Mouse (Mus musculus) midbrain, embryonic 14.5 days (tissue): ENCODE results near the gene Galt. TPM values are rescaled to one million over a fixed set of nuclear protein-coding genes. Genes with fewer than 3 reads are reported as not detected.
"Not testable (repeated sequence)": the region's sequence is repeated elsewhere in the genome, so short reads cannot be mapped to it uniquely, and the experiment has no call there.

Experiments used
- ATAC-seq: fragments of 200-750 bp; cut with Nextera tagmentation; 2 replicates; pipeline ENCODE4 v1.8.0; 2017; ENCODE audit warnings: moderate number of reproducible peaks, moderate library complexity; ENCODE audit not compliant: low FRiP score, low TSS enrichment
- DNase-seq: peaks from one replicate; pipeline ENCODE4 v3.0.0-alpha.2; 2015
- H3K27ac ChIP-seq: fragments of 300-500 bp; sonication (generic); replicated peaks from 2 replicates; pipeline ENCODE4 v1.5.1; 2014; ENCODE audit warnings: mild to moderate bottlenecking, low read depth, low read length, moderate library complexity
- H3K27me3 ChIP-seq: fragments of 300-500 bp; sonication (generic); 2 replicates; pipeline ENCODE4 v1.6.1; 2014; ENCODE audit warnings: low read length, control low read depth, mixed read lengths; ENCODE audit not compliant: control insufficient read depth, insufficient read depth
- H3K36me3 ChIP-seq: fragments of 300-500 bp; sonication (generic); 2 replicates; pipeline ENCODE4 v1.6.1; 2014; ENCODE audit warnings: low read length, control low read depth; ENCODE audit not compliant: control insufficient read depth, insufficient read depth
- H3K4me1 ChIP-seq: fragments of 300-500 bp; sonication (generic); 2 replicates; pipeline ENCODE4 v1.6.1; 2014; ENCODE audit warnings: mild to moderate bottlenecking, antibody characterized with exemption, low read length, control low read depth; ENCODE audit not compliant: control insufficient read depth, insufficient read depth
- H3K4me2 ChIP-seq: fragments of 300-500 bp; sonication (generic); 2 replicates; pipeline ENCODE4 v1.6.1; 2014; ENCODE audit warnings: mild to moderate bottlenecking, low read length, moderate library complexity
- H3K4me3 ChIP-seq: fragments of 300-500 bp; sonication (generic); replicated peaks from 2 replicates; pipeline ENCODE4 v1.5.1; 2014; ENCODE audit warnings: low read depth, low read length
- H3K9ac ChIP-seq: fragments of 300-500 bp; sonication (generic); replicated peaks from 2 replicates; pipeline ENCODE4 v1.6.1; 2014; ENCODE audit warnings: mild to moderate bottlenecking, low read length, moderate library complexity
- H3K9me3 ChIP-seq: fragments of 300-500 bp; sonication (generic); 2 replicates; pipeline ENCODE4 v1.6.1; 2016; ENCODE audit warnings: low read length, control low read depth, mixed read lengths; ENCODE audit not compliant: control insufficient read depth
- WGBS: fragments of 180-500 bp; shearing (Covaris S2); extraction: QIAGEN DNeasy Blood & Tissue Kit; methylation state at CpG from one replicate; pipeline ENCODE4 v1.1.7; 2014; 5-methylcytosine and 5-hydroxymethylcytosine counted together
- polyA plus RNA-seq: library from polyadenylated mRNA; unstranded; fragments of >200 nt; fragmentation: Nextera tagmentation; extraction: Ambion mirVana; gene quantifications from 2 replicates; pipeline ENCODE4 v1.2.1, GENCODE M21; 2014

The Galt gene
- polyA plus RNA-seq, 1 experiment from 2014 or later: 38.8 TPM

DNA sequence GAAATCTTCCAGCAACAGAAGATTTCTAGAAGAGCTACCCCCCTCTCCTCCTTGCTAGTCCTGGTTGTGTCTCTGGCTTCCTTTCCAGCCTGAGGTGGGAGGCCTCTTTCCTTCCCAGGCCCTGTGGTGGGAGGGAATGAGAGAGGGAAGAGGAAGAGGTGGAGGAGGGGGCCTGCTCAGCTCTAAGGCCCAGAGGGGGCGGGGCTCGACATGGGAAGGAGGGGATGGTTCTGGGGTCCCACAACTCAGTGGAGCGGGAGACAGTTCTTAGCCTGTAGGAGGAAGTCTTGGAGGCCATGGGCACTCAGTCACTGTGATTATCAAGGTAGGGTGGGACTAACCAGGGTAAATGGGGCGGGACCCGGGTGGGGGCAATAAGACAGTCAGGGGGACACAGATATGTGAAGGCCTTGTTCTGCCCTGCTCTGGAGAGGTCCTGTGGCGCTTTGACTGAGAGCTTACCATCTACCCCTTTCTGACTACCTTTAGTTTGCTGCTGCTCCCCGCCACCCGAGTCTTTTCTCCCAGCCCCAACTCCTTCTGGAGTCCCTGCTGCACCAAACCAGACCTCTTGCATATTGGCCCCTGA is 7.2 kb downstream of the Galt start:
- H3K27ac ChIP-seq: 0 out of 2 replicates have a peak overlapping the region, but pooled peaks have one; percentile 22

DNA sequence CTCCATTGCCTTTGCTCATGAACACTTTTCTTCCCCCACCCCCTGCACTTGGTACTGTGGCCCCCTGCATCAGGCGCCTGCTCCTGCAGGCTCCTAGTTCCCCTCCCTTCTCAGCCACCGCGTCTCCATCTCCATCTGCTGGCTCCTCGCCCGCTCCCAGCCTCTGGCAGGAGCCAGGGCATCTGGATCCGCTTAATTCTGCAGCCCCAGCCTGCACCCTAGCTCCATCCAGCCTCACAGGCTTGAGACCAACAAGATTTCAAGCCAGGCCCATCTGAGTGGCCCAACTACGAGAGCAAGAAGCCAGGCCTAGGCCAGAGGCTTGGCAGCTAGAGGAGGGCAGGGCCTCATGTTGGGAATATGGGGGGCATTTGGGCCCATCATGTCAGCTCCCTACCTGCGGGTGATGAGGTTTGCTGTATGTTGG is 7.7 kb downstream of the Galt start:
- not testable (repeated sequence) for H3K4me3 ChIP-seq, H3K4me2 ChIP-seq, H3K27me3 ChIP-seq, H3K27ac ChIP-seq, ATAC-seq, H3K36me3 ChIP-seq, H3K9me3 ChIP-seq
- 50% methylated on average over 8 of the region's 8 CpGs for WGBS
- Histone ChIP-seq H3K9ac (0 out of 2 replicates have a peak overlapping the region, but pooled peaks have one; percentile 6), H3K4me1 (peaks cover 19% of the 10 kb centered on the region)
- peak; percentile 42 for DNase-seq

More for the DNA sequence above, 7.2 kb downstream of the Galt start:
- Histone ChIP-seq H3K27me3 (no peaks in the 10 kb centered on the region), H3K9ac (no peak overlapping the region), H3K4me1 (peaks cover 19% of the 10 kb centered on the region), H3K4me3 (no peak overlapping the region), H3K36me3 (peaks cover 10% of the 10 kb centered on the region), H3K9me3 (no peaks in the 10 kb centered on the region), H3K4me2 (no peak overlapping the region)
- peak; percentile 28 for DNase-seq
- 41% methylated on average over 8 of the region's 8 CpGs for WGBS
- peak; percentile 31; the same call in 1 of the 2 replicates for ATAC-seq

DNA sequence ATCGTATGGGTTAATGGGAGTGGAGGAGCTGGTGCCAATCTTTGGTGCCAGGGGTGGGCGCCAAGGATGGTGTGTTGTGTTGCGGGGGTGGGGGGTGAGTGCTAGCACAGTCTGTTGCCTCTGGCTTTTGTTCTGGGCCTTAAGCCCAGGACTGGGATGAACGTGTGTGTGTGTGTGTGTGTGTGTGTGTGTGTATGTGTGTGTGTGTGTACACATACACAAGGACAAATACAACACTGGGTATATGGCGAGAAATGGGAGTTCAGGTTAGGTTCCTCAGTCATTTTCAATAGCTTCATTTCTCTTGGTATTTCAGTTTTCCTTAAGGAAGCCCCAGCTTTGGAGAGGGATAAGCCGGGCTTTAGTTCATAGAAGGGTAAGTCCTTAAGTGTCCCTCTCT is 8.1 kb downstream of the Galt start:
- peaks cover 19% of the 10 kb centered on the region for H3K4me1 ChIP-seq
- H3K36me3 ChIP-seq, H3K4me3 ChIP-seq, DNase-seq, ATAC-seq, H3K4me2 ChIP-seq, H3K9me3 ChIP-seq, H3K27me3 ChIP-seq, H3K9ac ChIP-seq, H3K27ac ChIP-seq: not testable (repeated sequence)
- WGBS: 78% methylated on average over 4 of the region's 6 CpGs

DNA sequence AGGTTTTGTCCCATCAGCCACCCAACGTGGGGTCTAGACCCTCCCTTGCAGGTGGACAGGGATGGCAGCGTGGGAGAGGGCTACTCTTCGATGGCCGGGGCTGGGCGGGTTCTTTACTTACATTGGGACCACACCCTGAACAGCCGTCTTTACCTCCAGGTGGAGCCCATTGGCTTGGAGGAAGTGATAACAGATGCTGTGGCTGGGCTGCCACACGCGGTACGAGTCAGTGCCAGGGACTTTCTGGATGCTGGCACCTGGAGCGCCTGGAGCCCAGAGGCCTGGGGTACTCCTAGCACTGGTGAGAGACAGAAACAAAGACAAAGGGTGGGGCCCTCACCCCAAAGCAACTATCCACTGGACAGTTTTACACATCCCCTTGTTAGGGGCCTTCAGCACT is 12.3 kb downstream of the Galt start:
- 90% methylated on average over 10 of the region's 10 CpGs for WGBS
- not testable (repeated sequence) for H3K27ac ChIP-seq, H3K27me3 ChIP-seq

DNA sequence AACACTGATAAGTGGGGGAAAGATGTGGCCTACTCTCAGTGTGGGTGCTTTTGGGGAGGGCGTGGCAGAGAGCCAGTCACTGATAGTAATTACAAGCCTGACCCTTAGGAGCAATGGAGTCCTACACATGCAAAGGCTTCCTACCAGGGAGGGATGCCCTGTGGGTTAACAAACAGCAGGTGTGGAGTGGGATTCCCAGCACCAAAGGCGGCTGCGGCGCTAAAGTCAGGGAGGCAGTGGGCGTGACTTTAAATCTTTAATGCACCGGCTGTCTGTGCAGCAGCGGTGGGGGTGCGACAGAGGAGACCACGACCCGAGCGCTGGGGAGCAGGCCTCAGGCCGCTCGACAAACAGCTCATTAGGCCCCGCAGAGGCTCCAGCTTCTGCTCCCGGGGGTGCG is 17.9 kb downstream of the Galt start:
- ATAC-seq, H3K36me3 ChIP-seq, H3K9ac ChIP-seq, DNase-seq, H3K4me1 ChIP-seq, H3K9me3 ChIP-seq, H3K27ac ChIP-seq, H3K27me3 ChIP-seq: not testable (repeated sequence)
- Histone ChIP-seq H3K4me2 (peak overlapping the region; percentile 50), H3K4me3 (peak overlapping the region; percentile 27)
- WGBS: 2% methylated on average over 8 of the region's 16 CpGs

More for the DNA sequence above, 12.3 kb downstream of the Galt start:
- not testable (repeated sequence) for H3K9me3 ChIP-seq, H3K4me1 ChIP-seq, ATAC-seq, DNase-seq, H3K9ac ChIP-seq, H3K4me2 ChIP-seq, H3K4me3 ChIP-seq, H3K36me3 ChIP-seq

DNA sequence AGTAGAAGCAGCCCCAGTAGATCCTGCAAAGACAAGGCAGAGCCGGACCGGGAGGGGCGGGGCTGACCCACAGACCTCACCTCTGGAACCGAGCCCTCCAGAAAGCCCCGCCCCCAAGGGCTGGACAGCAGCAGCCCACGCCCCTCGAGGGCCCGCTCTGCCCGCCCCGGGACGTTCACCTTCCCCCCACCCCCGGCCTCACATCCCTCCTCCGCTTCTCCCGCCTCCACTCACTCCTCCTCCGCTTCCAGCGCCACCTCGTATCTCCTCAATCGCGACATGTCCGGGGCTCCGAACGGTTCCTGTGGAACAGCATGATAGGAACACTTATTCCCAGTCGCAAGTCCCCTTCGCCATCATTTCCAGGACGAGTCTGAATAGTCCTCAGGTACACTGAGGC is 18.5 kb downstream of the Galt start:
- not testable (repeated sequence) for H3K9me3 ChIP-seq, H3K27ac ChIP-seq, ATAC-seq, H3K4me1 ChIP-seq, H3K27me3 ChIP-seq, H3K36me3 ChIP-seq, H3K9ac ChIP-seq
- Histone ChIP-seq H3K4me3 (peak overlapping the region; percentile 39), H3K4me2 (peak overlapping the region; percentile 41)
- peak; percentile 60 for DNase-seq
- under 1% methylated on average over 16 of the region's 25 CpGs for WGBS

DNA sequence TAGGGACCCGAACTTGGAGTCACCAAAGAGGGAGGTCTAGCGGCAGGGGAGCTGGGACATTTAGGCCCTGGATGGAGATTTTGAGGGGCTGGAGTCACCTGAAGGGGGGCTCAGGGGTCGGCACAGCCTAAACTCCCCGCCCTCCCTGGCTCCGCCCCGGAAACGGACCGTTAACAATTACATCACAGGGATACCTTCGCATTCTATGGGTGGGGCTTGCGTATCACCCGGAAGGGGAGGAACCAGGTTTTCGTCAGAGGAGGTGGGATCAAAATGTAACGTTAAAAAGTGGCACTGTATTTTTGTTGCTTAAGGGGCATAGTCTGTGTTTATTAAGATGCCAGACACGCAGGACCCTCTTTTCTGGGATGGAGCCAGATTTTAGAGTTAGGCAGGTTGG is 19.0 kb downstream of the Galt start, which contains the start of gene Ccl27a:
Gene Ccl27a (minus strand): TSS at position 246 of the 400 bp plus-strand sequence.
- not testable (repeated sequence) for H3K9me3 ChIP-seq, ATAC-seq, H3K27me3 ChIP-seq, H3K4me1 ChIP-seq, H3K36me3 ChIP-seq
- peak within 1 kb of the TSS; percentile 26; the same call in 1 of the 2 replicates for H3K9ac ChIP-seq
- under 1% methylated on average over 12 of the region's 14 CpGs for WGBS
- H3K27ac ChIP-seq: peak within 1 kb of the TSS; percentile 60; the same call in 1 of the 2 replicates
- peak within 1 kb of the TSS; percentile 39 for H3K4me3 ChIP-seq
- DNase-seq: peak; percentile 94
- H3K4me2 ChIP-seq: peak within 1 kb of the TSS; percentile 54

DNA sequence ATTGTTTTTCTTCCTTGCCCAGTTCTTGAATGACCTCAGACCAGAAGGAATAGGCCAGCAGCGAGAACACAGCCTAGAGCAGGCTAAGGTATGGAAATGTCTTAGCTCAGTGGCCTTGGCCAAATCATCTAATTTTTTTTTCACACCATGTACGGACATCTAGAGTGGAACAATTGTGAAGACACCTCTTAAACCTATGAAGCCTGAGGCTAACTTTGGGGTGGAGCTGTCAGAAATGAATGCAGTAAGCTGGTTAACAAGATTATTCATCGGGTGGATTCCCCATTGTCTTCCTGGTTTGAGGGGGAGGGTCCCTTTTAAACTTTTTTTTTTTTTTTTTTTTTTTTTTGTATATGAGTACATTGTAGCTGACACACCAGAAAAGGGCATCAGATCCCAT is 19.5 kb downstream of the Galt start:
- 37% methylated on average over 3 of the region's 3 CpGs for WGBS
- H3K4me1 ChIP-seq, DNase-seq, ATAC-seq, H3K27me3 ChIP-seq, H3K36me3 ChIP-seq, H3K9me3 ChIP-seq: not testable (repeated sequence)
- Histone ChIP-seq H3K4me3 (peak overlapping the region; percentile 39), H3K27ac (peak overlapping the region; percentile 60; the same call in 1 of the 2 replicates), H3K9ac (0 out of 2 replicates have a peak overlapping the region, but pooled peaks have one; percentile 26), H3K4me2 (peak overlapping the region; percentile 54)

DNA sequence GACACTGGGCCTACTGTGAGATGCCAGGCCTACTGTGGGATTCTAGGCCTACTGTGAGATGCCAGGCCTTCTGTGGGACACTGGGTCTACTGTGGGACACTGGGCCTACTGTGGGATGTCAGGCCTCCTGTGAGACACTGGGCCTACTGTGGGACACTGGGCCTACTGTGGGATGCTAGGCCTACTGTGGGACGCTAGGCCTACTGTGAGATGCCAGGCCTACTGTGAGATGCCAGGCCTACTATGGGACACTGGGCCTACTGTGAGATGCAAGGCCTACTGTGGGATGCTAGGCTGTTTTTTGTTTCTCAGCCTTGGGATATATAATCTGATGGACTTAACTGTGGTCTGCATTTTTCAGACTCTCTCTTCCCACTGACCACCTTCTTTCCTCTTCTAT is 20.8 kb downstream of the Galt start:
- not testable (repeated sequence) for H3K36me3 ChIP-seq, H3K9me3 ChIP-seq, H3K4me2 ChIP-seq, DNase-seq, H3K9ac ChIP-seq, ATAC-seq, H3K27ac ChIP-seq, H3K4me3 ChIP-seq, H3K4me1 ChIP-seq, H3K27me3 ChIP-seq
- 91% methylated on average over 1 of the region's 1 CpGs for WGBS
